ENCODE assay signal across 11 mouse cellular contexts in genomic region chr4:53900386-53900971, GRCm38 (mm10).
DNase-seq lines count a peak whose midpoint lies in the region; ATAC-seq lines count a peak whose summit lies in the region.
"Had no signal": no experiment of that assay in that cellular context is flagged by ENCODE, and none has a peak within 500 bp of the region (broad histone marks: within the 10 kb centered on the region; RNA-seq: fewer than 3 reads in every experiment).

No protein-coding gene starts in this region.

- no peaks in the 10 kb centered on the region for H3K27me3 ChIP-seq in kidney, embryonic 15.5 days
- H3K27me3 ChIP-seq in neural tube, embryonic 15.5 days (replicated peaks), result no peaks in the 10 kb centered on the region

- H3K4me1 ChIP-seq in kidney, embryonic 15.5 days, result no peaks in the 10 kb centered on the region
- H3K4me1 ChIP-seq in neural tube, embryonic 15.5 days, result no peaks in the 10 kb centered on the region

- H3K9ac ChIP-seq in kidney, embryonic 15.5 days, result no peak overlapping the region
- no peak overlapping the region for H3K9ac ChIP-seq in neural tube, embryonic 15.5 days (replicated peaks)
- H3K9ac ChIP-seq: forebrain, postnatal 0 days had no signal

- H3K36me3 ChIP-seq in kidney, embryonic 15.5 days, result no peaks in the 10 kb centered on the region
- no peaks in the 10 kb centered on the region for H3K36me3 ChIP-seq in neural tube, embryonic 15.5 days

- H3K4me3 ChIP-seq in kidney, embryonic 15.5 days (replicated peaks), result no peak overlapping the region
- H3K4me3 ChIP-seq in neural tube, embryonic 15.5 days (replicated peaks), result no peak overlapping the region
- H3K4me3 ChIP-seq: myocyte had no signal

- no peak overlapping the region for H3K4me2 ChIP-seq in kidney, embryonic 15.5 days
- H3K4me2 ChIP-seq in neural tube, embryonic 15.5 days, result no peak overlapping the region
- H3K4me2 ChIP-seq: heart, embryonic 11.5 days had no signal

- no peak overlapping the region for H3K27ac ChIP-seq in kidney, embryonic 15.5 days
- no peak overlapping the region for H3K27ac ChIP-seq in neural tube, embryonic 15.5 days (replicated peaks)

- no peaks in the 10 kb centered on the region for H3K9me3 ChIP-seq in kidney, embryonic 15.5 days (replicated peaks)
- H3K9me3 ChIP-seq in neural tube, embryonic 15.5 days (replicated peaks), result no peaks in the 10 kb centered on the region

- WGBS in kidney, embryonic 15.5 days, result 22% methylated on average over 6 of the region's 6 CpGs
- 18% methylated on average over 6 of the region's 6 CpGs for WGBS in neural tube, embryonic 15.5 days

- 0 out of 2 replicates have a peak, but pooled peaks have one; percentile 36 for ATAC-seq in kidney, embryonic 15.5 days (replicated peaks; ENCODE audit: low FRiP score)
- ATAC-seq in neural tube, embryonic 15.5 days (ENCODE audit: low FRiP score), result peak; percentile 68; the same call in 1 of the 2 replicates
- ATAC-seq: forebrain, postnatal 0 days had no signal

- peak; percentile 16 to 38 for DNase-seq in urinary bladder, adult 18-20 months (ENCODE audit: low spot score in 2 of 2)
- DNase-seq in urinary bladder, postnatal 10 days (ENCODE audit: low spot score), result no peak
- peak; percentile 5 for DNase-seq in brain, adult 2 months (ENCODE audit: low read depth, low spot score)
- DNase-seq in right cerebral cortex, adult 2 months (ENCODE audit: low spot score in 2 of 2), result no peak
- DNase-seq in c-Kit-positive CD71-positive TER-119-positive erythroid progenitor cells, embryonic 14.5 days (ENCODE audit: low spot score), result no peak
- DNase-seq: forebrain, postnatal 0 days; spleen, adult 18-20 months had no signal

Comparison
In these comparisons a context has a peak if more than half of its experiments do, and no peak if none do; other contexts are left out.
1. DNase-seq: peak in urinary bladder, adult 18-20 months (2 of 2) and brain, adult 2 months (single experiment); none in urinary bladder, postnatal 10 days (single experiment), right cerebral cortex, adult 2 months (0 of 2) and c-Kit-positive CD71-positive TER-119-positive erythroid progenitor cells, embryonic 14.5 days (single experiment).